Mouse (Mus musculus) spleen, postnatal 14 days (tissue): Measurements from ENCODE around the gene Gm10309.

Source experiments
- DNase-seq, 2 experiments: peaks; one replicate each; pipeline ENCODE4 v3.0.0; 2021 to 2022; ENCODE audit warnings: low spot score in 2 of 2

Gene Gm10309

DNA sequence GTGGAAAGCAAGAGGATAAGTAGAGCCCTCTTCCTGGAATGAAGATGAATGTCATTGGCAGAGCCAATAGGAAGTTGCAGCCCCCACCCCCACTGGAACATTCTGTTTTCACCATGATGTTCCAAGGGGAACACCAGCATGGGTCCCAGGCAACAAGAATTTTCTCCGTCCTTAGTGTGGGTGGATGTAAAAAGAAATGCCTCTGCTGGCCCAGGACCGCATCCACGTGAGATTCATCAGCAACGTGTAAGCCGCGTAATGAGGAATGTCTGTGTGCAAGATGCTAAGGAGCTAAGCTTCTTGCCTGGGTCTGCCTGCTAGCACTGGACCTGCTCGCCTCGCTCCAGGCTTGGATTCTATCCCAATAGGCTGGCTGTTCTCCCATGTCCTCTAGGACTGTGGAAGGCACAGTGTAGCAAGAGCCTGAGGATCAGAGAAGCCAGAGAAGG lies at the start of gene Gm10309:
Gene Gm10309, minus strand, starts transcription at position 50 of the 449 bp plus-strand sequence.
- no peak for DNase-seq

DNA sequence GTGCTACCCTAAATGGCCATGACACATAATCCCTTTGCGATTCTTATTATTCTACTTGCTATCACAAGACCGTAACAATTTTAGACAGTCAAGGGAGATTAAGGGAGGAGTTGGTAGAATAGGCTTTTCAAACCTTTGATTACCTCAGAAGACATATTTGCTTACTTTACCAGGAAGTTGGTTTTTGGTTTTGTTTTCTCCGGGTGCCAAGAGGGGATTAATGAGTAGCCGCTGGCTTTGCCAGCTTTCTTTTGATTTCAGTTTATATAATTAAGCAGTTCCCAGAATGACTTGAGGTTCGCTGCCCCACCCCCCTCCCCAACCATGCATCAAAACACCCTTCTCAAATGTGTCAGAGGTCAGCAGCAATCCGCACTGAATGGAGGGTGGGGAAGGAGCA lies 47.0 kb upstream of the Gm10309 start:
- DNase-seq = no peak

DNA sequence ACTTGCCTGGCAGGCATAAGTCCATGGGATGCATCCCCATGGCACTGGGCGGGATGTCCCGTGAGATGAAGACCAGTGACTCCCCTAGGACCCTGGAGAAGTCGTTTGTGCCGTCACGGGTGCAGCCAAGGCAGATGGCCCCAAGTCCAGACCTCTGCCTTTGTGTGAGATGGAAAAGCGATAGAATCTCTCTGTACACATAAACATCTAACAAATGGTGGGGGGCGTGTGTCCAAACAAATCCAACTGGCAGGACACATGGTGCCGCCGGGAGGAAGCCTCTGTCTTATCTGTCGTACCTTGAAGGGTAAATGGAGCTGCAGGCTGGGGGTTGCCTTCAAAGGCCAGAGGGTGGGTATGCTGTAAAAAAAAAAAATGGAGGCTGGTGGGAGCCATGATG lies 46.5 kb upstream of the Gm10309 start:
- no peak for DNase-seq

DNA sequence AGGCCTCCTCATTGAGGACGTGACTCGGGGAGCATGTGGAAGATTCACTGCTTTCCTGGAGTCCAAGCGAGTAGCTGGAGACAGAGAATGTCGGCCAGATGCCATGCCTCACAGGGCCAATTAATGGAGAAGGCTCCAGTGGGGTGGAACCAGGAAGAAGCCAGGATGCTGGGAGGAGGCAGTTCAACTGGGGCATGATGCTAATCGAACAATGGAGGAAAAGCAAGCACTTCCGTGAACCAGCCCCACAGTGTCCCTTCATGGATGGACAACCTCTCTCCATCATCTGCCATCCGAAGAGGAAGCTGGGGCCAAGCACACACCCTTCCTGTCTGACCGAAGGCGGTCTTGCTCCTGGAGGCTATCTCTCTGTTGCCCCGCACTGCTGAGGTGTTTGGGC lies 44.1 kb upstream of the Gm10309 start:
- no peak for DNase-seq

DNA sequence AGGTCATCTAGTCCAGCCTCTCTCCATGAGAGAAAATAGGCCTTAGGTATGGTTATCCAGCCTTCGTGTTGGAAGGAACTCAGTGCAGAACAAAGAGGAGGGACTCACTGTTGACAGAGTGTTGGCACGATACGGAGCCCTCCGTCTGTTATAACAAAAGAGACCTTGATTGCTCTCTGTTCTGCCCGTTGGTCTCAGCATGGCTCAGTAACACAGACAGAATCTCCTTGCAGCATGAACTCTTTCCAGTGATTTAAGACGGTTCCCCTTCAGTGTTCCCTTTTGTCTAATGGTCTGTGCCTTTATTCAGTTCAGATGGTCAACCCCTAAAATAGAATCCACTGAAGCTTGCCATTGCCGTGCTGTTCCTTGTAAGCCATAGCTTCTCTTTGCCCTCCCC lies 41.5 kb upstream of the Gm10309 start:
- no peak for DNase-seq

DNA sequence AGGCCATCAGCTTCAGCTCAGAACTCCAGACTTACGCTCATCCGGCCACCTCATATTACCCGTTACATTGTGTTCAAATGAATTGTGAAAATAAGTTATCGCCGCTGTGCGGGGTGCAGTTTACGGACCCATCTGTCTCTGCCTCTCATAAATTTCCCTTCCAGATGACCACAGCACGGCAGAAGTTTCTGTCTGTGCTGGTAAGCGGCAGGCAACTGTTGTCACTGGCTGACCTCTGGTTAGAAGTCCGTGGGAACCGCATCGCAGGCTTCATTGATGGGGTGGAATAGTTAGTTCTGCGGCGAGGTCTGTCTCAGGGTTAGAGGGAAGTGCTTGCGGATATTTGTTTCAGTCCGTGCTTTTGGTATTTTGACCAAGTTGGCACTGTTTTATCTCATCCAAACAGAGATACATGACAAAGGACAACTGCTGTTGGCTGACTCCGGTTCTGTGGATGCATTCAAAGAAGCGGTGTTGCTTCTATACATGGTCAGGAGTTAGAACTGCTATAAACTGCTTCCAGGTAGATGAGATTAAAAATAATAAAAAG lies 34.9 kb upstream of the Gm10309 start:
- DNase-seq = no peak

DNA sequence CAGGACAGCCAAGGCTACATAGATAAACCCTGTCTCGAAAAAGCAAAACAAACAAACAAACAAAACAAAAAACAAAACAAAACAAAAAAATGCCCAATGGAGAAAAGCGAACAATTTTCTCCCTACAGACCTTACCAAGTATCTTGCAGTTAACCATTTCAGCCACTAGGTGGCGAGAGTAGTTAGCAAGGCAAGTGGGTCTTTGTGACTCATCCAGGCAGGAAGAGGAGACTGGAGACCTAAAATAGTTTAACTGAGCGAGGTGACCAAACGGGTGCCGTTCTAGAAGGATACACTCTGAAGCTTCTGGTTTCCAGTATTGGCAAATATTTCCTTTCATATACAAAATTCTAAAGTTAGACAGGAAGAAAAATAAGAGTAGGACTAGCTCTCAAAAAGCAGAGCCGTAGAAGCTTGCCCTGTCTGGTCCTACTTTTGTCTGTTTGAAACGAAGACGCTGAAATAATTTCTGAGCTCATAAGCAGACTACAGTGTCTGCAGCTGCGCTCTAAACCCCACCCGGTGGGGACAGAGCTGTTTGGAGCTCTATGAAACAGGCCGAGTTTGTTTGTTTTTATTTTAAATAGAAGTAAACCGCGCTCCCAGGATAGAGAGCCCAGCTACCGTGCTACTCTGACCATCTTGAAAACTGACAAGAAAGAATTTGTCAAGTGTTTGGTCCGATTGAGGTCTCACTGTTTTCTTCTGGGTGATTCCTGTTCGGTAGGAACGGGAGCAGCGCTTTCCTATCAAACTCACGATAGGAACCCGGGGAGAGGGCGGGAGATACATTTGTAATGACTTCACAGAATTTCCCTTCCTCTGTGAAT lies 31.0 kb upstream of the Gm10309 start:
- DNase-seq = peak in 1 of 2 experiments; percentile 47

DNA sequence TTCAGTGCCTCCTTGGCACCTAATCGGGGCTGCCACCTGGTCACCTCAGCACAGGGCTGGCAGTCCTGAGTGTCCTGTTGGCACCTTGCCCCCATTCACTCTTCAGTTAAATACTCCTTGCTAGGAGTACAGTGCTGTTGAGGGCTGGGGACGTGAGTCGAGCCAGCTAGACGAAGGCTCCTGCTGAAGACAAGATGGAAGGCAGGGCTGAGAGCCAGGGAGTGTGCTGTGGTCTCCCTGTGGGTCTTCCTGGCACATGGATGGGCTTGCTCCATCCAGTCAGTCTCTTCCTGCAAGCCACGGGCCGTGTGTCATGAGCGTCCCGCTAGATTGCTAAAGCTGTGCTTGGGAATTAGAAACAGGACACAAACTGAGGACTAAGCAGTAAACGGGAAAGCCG lies 30.1 kb upstream of the Gm10309 start:
- DNase-seq = no peak

DNA sequence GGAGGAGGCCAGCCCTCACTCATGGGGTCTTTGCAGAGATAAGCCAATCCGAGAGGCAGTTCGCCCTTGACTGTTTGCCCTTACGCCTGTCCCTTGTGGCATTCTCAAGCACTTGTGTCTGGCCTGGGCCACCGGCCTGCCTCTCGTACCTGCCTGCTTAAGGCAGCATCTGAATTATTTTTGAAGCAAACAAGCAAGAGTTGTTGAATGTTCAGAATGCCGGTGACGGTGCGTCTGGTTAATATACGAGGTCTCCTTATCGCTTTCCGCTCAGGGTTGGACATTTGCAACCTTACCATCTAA lies 28.5 kb upstream of the Gm10309 start:
- DNase-seq = no peak

DNA sequence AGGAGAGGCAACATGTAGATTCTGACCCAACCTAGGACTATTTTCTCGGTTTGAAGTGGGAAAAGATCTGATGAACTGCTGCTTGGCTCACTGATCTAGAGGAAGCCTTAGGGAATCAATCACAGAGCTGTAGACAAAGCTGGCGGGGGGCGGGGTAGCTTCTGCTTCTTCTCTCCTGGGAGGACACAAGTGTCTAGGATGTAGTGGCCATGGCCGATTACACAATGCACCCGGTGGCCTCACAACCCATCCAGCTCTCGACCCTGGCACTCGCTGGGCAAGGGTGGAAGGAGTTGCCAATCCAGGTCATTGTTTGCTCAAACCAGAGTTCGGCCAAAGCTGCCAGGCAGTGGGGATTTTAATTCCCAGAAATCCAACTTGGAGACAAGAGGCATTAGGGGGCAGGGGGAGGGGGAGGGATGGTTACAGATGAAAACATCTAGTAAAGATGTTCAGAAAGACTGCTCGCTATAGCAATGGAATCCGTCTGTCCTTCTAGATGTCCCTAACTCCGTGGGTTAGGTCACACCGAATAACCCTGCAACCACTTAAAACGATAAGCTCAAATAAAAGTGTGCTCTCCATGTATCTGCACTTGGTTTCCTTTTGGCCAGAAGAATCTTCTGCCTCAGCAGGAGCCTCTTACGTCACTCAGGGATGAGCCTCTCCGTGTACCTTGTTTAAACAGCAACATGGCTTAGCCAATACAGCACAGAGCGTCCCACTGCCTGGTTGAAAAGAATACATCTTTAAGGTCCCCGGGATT lies 27.9 kb upstream of the Gm10309 start:
- no peak for DNase-seq

DNA sequence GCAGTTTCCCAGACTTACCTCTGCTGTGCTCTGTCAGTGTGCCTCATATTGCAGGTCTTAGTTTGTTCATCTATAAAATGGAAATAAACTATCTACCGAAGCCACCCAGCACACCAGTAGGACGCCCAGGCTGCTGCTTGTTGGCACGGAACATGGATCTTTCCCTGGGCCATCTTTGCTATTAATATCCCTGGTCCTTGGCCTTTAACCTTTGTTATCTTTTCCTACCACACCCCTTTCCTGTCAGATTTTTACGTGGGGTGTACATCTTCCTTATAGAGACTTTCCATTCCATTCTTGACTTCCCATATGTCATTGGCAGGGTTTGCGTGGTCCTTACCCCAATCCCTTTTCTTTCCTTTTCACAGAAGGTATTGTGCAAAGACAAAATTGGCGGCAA lies 26.2 kb upstream of the Gm10309 start:
- no peak for DNase-seq

DNA sequence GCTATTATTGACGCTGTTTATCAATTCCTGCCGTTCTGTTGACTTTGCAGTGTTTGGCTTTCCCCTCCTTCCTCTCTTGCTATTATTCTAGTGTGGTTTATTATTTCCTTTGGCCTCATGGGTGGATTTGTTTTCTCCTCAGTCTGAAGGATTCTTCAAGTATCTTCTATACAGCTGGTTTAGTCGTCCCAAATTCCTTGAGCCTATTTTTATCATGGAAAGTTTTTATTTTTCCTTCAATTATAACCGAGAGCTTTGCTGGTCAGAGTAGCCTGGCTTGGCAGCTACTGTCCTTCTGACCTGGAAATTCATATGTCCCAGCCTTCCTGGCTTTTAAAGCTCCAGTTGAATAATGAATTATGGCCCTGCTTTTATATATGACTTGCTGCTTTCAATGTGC lies 24.4 kb upstream of the Gm10309 start:
- no peak for DNase-seq

DNA sequence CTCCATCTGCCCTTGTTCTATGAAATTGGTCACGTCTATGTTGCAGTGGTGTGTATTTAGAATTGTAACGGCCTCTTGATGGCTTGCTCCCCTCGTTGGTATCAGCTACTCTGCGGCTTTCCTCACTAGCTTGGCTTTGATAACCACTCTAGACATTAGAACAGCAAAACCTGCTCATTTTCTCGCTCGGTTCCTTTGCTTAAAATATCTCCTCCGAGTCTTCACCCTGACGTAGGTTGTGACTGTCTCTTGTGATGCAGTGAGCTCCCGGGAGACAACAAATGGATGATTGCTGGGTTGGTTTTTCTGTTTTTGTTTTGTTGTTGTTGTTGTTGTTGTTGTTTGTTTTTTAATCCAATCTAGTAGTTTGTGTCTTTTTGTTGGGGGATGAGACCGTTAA lies 24.0 kb upstream of the Gm10309 start:
- DNase-seq = no peak

DNA sequence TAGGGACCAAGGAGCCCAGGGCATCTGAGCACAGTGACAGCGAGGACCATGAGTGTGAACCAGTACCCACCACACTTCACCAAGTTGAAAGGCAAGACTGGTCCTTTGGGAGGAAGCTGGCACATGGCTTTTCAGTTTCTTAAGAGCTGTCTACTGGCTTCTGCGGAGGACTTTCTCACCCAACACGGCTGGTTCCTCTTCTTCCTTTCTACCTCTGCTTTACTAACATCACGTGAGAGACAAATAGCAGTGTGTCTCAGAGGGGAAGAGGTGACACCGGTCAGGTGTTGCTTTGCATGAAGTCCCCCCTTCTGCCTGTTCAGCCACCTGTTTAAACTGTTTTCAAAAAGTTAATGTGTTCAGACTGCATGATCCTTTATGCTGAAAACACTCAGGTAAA lies 22.3 kb upstream of the Gm10309 start:
- no peak for DNase-seq

DNA sequence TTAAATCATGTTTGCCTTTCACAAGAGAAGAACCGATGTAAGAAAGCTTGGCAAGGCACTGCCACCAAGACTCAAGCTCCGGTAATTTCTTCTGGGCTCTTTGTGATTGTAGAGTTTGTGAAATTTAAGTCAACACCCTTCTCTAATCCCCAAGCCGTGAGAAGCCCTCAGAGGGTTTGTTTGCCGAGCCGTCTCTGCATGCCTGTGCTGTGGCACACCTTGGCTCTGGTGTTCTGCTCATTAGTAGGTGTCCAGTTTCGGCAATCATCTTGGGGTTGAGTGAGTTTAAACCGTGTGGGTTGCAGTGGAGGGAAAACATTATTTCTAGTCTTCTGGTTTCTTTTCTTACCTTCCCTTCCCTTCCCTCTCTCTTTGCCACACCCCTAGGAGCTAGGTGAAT lies 21.0 kb upstream of the Gm10309 start:
- no peak for DNase-seq

DNA sequence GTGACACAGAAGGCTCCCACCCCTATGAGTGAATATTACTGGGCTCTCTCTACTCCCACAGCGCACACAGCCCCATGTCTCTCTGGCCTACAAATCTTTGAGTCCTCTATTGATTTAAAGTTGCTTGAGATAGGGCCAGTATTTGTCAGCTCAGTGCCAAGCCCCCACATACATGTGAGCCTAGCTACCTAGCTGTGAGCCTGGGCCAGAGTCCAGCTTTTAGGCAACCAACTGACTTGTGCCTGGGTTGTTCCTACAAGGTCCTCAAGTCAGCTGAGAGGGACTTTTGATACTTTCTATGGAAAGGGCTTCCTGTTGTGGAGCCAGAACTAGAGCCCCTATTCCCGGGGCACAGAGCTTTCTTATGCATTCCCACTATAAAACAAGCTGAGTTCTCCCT lies 20.0 kb upstream of the Gm10309 start:
- no peak for DNase-seq

DNA sequence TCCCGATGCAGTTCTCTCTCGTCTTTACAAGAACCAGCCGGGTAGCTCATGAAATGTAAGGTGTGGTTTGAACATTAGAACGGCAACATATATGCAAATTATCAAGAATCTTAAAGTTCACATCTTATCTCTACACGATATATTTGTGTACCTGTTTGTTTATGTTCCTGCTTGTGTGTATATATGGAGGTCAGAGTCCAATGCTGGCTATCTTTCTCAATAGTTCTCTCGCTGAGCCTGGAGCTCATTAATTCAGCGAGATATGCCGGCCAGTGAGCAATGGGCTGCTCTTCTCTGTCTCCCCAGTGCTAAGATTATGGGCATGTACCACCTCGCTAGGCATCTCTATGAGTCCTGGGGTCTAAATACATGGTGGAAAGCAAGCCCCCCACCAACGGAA lies 18.8 kb upstream of the Gm10309 start:
- DNase-seq = no peak

DNA sequence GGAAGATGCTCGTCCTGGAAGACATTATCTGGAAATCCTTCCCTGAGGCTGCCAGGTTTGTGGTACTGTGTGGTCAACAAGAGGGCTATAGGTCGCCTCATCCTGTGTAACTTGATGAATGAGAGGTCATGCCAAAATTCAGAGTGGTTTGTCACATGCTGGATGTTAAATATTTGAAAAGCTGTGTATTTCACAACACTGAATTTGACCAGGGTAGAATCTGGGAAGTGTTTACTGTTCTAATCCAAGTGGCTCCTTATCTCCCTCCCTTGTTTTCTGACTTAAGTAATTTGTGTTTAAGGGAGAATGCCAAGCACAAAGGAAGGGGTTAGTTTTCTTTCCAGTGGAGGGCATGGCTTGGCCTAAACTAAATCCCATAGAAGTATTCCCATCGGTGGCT lies 18.3 kb upstream of the Gm10309 start:
- DNase-seq = no peak

DNA sequence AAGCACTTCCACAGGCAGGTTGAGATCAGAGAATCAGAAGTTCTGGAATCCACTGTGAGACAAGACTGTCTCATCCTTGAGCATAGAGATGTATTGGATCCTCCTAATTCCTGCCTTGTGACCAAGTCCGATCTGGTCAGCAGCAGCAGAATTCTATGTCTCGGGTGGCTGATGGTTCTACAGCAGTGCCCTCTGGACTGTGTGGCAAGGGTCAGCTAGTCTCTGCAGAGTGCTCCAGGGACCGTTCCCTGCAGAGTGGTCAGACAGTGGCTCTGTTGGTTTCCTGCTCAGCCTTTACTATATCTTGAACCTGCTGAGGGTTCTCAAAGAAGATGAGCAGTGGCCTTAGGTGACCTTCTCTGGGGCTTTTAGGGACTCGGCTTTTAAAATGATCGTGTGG lies 17.6 kb upstream of the Gm10309 start:
- DNase-seq = no peak

DNA sequence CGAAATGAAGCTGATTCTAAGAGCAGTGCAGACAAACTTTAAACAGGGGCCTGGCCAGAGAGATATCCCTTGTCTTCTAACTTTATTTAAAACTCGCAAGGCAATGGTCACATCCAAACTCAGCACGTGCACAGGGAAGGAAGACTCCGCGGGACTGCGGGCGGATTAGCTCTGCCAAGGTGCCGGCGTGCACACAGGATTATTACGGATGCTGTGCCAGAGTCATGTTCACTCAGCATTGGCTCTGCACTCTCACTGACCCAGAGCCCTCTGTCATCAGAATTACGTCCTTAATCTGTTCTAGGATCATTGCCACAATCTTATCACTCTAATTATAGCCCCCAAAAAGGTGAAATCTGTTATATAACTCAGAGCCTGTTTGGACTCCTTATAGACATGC lies 16.2 kb upstream of the Gm10309 start:
- no peak for DNase-seq

DNA sequence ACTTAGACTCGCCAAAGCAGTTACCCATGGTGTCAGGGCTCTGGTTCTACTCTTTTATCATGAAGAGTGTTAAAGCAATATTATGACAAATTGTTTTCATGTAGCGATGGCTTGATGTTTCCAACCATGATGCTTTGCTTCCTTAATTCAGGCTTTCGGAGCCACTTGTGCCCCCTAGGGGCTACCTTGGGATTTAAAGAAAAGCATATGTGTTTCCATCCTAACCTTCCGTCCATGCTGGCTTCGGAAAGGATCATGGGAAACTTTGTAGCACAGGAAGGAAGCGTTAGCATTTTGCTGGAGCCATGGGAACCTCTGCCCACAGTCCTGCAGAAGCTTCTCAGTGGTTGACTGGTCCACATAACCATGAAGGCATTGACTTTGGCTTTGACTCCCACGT lies 13.6 kb upstream of the Gm10309 start:
- no peak for DNase-seq

DNA sequence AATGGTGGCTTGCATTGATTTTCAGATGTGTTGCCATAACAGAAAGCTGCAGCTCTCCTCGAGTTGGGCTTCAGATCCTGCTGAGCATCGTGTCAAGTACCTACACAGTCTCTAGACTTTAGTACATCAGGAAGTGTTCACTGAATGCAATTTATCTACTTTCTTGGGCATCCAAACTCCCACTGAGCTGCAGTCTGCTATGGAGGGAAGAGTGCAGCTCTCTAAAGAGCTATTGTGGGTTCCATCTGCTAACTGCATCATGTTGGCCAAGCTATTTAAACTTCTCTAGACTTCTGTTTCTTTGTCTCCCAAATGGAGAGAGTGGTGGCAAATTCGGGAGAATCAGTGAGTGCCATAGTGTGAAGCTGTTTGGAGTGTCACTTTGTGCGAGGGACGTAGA lies 11.6 kb upstream of the Gm10309 start:
- DNase-seq = no peak

DNA sequence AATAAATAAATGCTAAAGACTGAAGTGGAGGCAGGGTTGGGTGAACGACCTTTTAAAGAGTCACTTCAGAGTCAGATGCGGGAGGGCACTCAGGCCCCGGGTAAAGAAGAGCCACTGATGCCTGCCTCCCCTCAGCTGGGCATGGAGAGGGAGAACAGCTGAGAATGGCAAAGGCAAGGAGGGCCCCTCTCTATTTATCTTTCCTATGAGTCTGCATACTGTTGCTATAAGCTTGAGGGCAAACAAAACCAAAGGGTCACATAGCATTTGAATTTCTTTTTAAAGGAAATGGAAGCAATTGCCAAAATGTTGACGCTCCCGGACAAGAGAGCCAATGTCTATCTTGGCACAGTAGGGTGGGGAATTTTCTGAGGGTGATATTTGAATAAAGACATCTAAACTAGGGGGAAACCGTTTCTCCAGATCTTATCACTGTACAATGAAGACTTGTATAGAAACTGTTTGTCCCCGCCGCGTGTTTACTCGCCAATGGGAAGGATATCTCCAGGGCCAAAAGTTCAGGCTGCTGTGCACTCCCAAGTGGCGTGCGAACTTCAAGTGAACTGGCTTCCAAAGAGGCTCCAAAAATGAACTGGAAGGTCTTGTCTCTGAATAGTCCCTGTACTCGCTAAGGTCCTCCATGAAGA lies 10.1 kb upstream of the Gm10309 start:
- no peak for DNase-seq
